Mouse (Mus musculus) adrenal gland, postnatal 10 days (tissue): ENCODE data around the gene Zp3. TPM values are rescaled to one million over a fixed set of nuclear protein-coding genes. Genes with fewer than 3 reads are reported as not detected.
A peak's percentile ranks its signal among the peaks of the same experiment; 100 is the strongest.

Experiments used
- DNase-seq: peaks from one replicate; pipeline ENCODE4 v3.0.0; 2021; ENCODE audit warnings: mixed read lengths
- total RNA-seq, 2 experiments: library from RNA; stranded (reverse); gene quantifications; 2 replicates each; pipeline ENCODE4 v1.2.3; 2021

Gene Zp3
- total RNA-seq, 2 experiments from 2014 or later, result 0.30 TPM; not detected in 1

DNA sequence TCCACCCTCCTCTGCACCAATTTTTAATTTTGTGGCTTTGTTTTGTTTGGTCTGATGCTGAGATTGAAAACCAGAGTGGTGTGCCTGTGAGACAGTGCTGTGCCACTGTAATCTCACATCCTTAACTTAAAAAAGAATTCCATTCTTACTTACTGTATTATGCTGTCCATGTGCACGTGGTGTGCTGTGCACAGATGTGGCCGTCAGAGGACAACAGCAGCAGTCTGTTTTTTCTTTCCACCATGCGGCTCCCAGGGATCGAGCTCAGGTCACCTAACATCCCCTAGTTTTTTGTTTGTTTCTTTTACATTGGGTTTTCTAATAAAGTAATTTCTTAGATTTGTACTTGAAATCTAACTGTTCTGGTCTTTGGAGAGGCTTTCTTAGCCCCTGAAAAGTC is 24.6 kb downstream of the Zp3 start:
- no peak for DNase-seq

DNA sequence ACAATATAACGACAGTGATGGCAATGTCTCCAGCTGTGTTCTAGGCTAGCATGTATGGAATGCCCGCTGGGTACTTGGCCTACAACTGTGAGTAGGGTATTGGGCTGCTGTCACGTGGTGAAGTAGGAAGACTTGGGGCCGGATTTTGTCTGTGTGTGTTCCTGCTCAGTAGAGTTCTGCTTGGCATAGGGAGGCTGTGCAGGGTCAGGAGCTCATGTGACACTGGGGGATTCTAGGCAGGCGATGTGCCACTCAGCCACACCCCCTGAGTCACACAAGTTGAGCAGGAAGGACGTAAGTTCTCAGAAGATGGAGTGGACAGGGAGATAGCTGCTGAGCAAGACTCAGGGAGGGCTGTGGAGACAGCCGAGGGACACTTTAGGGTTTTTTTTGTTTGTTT is 27.8 kb downstream of the Zp3 start:
- DNase-seq, result peak; percentile 32

DNA sequence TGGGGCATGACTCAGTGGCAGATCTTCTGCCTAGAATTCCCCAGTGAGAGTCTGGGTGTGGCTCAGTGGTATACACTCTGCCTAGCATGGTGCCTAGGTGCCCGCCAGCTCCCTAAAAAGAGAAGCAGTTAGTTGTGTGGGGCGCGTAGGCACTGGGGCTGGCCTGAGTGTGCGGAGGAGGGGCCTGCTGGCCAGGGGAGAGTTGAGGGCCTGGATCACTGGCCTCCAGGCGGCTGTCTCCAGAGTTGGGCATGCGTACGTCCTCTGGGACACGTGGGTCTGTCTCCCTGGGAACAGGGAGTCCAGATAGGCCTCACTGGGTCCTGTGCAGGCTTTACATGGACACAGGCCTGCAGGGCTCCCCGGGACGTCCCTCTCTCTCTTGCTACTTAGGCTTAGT is 35.0 kb downstream of the Zp3 start:
- peak; percentile 67 for DNase-seq

DNA sequence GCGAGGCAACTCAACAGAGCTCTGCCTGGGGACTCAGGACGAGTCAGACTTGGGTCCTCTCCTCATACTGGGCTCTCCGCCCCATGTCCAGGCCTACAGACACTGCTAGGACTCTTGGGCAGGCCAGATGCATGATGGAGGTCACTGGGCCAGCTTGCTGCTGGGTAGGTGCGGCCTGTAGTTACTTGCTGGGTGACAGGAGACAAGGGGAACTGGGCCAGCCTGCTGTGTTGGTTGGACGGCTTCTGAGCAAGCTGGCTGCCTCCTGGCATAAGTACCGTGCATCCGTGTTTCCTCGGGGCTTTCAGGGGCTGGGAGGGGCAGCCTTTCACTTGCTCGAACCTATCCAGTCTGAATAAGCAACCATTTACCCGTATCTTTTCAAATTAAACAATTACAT is 35.7 kb downstream of the Zp3 start:
- DNase-seq, result peak; percentile 54

DNA sequence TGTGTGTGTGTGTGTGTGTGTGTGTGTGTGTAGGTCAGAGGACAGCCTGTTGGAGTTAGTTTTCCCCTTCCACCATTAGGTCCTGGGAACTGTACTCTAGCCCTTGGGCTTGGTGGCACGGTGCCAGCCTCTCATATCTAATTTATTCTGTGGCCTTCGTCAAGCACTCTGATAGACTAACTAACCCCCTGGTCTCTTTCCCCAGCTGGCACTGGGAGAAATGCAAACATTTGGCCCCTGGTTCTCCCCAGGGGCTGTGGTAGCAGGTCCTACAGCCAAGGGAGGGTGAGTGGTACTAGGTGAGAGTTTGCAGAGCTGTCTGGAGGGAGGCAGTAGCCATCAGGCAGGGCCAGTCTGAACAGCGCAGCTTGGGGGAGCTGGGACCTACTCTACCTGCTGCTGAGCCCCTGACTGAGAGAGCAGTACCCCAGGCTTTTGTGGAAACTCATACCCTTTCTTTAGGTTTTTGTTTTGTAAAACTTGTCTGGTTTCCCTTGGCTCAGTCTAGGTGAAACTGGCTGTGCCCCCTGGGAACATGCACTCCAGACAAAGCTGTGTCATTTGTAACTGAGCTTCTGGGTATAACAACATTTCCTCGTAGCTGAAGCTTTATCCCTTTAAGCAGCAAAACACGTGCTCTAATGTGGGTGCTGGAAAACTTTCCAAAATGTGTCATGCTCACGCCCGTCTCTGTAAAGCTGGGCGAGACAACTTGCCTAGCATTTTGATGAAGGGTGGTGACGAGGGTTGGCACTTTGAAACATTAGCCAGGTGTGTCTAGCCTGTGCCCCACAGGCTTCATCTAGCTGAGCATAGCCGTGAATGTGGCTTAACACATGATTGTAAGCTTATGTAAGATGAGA is 36.3 kb downstream of the Zp3 start:
- DNase-seq, result peak; percentile 86

DNA sequence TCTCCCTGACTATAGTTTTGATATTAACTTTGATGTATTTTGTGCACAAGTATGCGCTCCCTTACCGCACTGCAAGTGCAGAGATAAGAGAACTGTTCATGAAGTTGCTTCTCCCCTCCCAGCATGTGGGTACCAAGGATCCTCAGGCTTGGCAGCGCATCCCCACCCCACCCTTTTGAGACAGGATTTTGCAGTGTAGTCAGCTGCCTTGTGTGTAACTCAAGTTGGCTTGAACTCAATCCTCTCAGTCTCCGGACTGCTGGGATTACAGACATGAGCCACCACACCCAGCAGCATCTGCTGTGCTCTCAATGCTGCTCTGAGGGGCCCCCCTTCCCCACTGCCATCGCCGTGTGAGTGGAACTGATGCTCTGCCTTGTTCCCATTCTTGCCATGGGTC is 37.4 kb downstream of the Zp3 start:
- DNase-seq, result no peak

DNA sequence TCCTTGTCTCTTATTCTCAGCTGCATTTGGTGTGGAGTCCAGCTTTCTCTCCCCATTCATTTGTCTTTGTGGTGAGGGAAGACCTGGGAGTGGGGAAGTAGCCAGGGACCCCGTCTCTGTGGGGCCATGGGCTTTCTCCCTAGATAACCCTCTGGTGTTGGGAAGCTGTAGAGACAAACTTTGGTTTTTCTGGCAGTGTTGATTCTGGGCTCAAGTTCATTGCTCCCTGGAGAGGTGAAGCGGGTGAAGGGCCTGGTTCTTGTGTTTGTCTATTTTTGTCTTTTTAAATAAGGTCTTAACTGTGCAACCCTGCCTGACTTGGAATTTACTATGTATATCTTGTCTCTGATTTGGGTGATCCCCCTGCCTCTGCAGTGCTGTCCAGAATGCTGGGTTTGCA is 38.8 kb downstream of the Zp3 start:
- peak; percentile 53 for DNase-seq

DNA sequence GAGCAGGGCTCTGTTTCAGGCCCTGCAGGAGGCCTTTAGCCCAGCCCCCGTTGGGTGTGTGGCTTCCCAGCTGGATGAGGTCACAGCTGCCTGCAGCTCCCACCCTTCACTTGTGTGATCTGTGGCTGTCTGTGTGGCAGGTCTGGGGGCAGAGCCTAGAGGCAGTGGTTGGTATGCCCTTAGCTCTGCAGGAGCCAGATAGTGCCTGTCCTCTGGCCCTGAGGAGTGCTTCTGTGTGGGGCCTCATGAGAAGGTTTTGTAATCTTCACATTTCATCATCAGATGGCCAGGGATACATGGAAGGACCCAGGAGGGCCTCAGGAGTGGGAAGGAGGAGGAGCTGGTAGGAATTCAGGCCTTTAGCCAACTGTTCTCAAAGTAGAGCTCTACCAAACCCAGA is 40.0 kb downstream of the Zp3 start:
- DNase-seq, result peak; percentile 46

DNA sequence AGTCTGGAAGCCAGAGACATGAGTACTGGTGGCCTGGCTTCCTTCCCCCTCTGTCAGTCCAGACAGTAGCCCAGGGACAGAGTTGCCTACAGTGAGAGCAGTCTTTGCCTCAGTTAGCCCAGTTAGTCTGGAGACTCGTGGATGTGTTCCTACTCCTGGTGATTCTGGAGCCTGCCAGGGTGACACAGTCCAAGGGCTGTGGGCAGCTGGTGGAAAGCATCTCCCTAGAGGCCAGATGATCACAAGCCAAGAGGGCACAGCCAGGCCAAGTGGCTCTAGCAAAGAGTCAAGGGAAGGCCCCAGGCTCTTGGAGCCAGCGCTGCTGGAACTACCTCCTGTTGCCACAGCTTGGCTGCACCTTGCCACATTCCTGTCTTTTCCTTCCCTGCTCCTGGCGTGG is 45.8 kb downstream of the Zp3 start:
- DNase-seq, result peak; percentile 77

DNA sequence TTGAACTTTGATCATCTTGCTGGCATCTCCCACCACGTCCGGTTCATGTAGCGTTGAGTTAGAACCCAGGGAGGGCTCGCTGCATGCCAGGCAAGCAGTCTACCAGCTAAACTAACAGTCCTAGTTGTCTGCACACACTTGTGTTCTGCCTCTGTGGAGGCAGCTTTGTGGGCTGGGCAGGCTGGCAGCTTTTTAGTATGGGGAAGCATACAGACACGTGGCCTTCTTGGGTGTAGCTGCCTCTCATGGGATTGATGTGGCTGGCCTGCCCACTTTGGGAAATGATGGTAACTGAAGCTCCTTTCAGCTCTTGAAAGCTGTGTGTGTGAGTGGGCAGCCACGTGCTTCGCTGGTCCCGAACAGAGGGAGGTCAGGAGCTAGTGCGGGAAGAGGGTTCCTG is 47.0 kb downstream of the Zp3 start:
- no peak for DNase-seq

DNA sequence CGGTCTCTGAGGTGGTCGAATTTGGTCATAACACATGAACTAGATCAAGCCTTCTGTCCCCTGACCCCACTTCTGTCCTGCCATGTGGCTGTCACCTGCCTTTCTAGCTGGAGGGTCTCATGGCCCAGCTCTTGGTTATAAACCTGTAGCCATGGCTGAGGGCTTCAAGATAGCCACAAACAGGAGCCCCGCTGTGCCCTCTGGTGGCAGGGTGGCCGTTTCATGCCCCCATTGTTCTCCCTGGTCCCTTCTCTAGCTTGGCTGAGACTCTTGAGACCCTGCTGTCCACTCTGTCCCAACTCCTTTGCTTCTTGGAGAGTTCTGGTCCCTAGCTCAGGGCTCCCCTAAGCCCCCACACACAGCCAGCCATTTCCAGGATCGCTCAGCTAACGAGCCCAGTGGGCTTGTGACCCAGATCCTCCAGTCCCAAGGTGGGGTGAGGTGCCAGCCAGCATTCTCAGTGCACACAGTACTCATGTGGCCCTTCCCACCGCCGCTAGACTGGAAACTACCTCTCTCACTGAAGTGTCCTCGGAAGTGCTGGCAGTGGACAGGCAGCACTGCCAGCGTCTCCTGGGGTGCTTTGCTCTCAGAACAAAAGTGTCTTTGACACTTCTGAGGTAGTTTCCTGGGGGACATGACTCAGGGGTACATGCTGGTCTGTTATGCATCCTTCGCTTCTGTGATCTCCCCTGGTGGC is 47.9 kb downstream of the Zp3 start:
- DNase-seq, result no peak

DNA sequence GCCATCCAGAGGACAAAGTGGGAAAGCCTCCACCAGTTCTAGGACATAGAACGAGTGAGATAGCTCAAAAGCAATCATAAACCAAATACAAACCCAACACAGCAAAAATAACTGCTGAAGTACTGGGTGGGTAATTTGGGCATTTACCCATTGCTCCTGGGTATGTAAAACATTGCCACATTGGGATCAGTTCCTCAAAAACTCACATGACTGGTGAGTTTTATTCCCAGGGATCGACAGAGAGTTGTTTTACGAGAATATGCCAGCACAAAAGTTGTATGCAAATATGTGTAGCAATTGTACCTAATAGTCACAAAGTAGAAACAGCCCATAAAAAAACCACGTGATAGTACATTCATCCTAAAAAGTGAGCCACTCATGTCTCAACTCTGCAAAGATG is 55.0 kb downstream of the Zp3 start:
- DNase-seq, result no peak

DNA sequence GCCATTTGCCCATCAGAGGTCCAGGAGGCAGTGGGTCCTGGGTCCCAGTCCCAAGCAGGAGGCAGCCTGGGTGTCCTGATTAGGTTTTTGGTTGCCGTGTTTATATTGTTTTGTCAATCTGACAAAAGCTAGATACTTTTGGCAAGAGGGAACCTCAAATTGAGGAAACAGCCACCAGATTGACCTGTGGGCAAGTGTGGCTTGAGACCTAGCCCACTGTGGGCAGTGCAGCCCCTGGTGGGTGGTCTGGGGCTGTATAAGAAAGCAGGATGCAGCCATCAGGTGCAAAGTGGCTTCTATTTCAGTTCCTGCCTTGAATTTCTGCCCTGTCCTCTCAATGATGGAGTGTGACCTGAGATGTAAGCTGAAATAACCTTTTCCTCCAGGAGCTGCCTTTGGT is 55.4 kb downstream of the Zp3 start:
- DNase-seq, result no peak

DNA sequence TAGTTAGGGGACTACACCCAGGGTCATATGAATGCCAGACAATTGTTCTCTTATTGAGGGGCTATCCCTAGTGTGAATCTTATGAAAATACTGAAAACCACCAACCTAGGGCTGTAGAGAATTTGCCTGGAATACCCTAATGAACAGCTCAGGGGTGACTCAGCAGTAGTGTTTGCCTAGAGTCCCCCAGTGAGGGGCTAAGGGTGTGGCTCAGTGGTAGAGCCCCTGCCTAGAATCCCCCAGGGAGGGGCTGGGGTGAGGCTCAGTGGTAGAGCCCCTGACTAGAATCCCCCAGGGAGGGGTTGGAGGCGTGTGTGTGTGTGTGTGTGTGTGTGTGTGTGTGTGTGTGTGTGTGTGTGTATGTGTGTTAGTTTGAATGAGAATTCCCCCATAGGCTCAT is 56.8 kb downstream of the Zp3 start:
- DNase-seq, result no peak

Other genes with a start within 250 kb of the Zp3 start
- gene Tmem120a, start 235.7 kb upstream of the Zp3 start, total RNA-seq, result 10 to 100 TPM; 61.7 to 68.2 TPM
- gene Styxl1, start 201.7 kb upstream of the Zp3 start, total RNA-seq, result under 1 TPM; 0.27 to 0.73 TPM
- gene Mdh2, start 201.6 kb upstream of the Zp3 start, total RNA-seq, result 1,000 to 10,000 TPM; 1,052 to 1,158 TPM
- gene Srrm3, start 173.2 kb upstream of the Zp3 start, total RNA-seq, result 1 to 10 TPM; 2.5 to 4.3 TPM
- 10 to 100 TPM; 68.2 to 90.0 TPM for gene Hspb1, start 92.2 kb upstream of the Zp3 start, total RNA-seq
- gene Ywhag, start 45.5 kb upstream of the Zp3 start, total RNA-seq, result 100 to 1,000 TPM; 413 to 414 TPM
- 1 to 10 TPM; 1.9 to 2.3 TPM for gene Ssc4d, start 5.6 kb upstream of the Zp3 start, total RNA-seq
- gene Dtx2, start 14.7 kb downstream of the Zp3 start, total RNA-seq, result 10 to 100 TPM; 16.6 to 19.2 TPM
- gene Upk3b, start 58.4 kb downstream of the Zp3 start, total RNA-seq, result 10 to 100 TPM; 13.2 to 14.6 TPM
- under 1 TPM; 0.39 to 0.45 TPM for gene Upk3bl, start 74.4 kb downstream of the Zp3 start, total RNA-seq
- gene Rasa4, start 103.8 kb downstream of the Zp3 start, total RNA-seq, result 10 to 100 TPM in 1 of 2 experiments, 1 to 10 TPM in 1; 8.4 to 13.7 TPM
- 10 to 100 TPM; 84.1 to 89.4 TPM for gene Polr2j, start 136.5 kb downstream of the Zp3 start, total RNA-seq
- gene Lrwd1, start 156.0 kb downstream of the Zp3 start, total RNA-seq, result 10 to 100 TPM in 1 of 2 experiments, 1 to 10 TPM in 1; 8.6 to 11.9 TPM
- gene Alkbh4, start 156.0 kb downstream of the Zp3 start, total RNA-seq, result 1 to 10 TPM; 5.6 to 9.2 TPM
- 1 to 10 TPM; 5.1 to 6.6 TPM for gene Orai2, start 190.6 kb downstream of the Zp3 start, total RNA-seq
- 10 to 100 TPM; 30.0 to 33.2 TPM for gene Prkrip1, start 218.9 kb downstream of the Zp3 start, total RNA-seq